Mouse (Mus musculus) heart, postnatal 0 days (tissue): Measurements from ENCODE around the gene Mis18a.

Source experiments
- CTCF ChIP-seq: IDR thresholded peaks from 2 replicates; pipeline ENCODE4 v1.5.1; 2016; ENCODE audit warnings: antibody characterized with exemption, control low read depth, low read depth
- EP300 ChIP-seq: IDR thresholded peaks from 2 replicates; pipeline ENCODE4 v1.6.1; 2016; ENCODE audit warnings: antibody characterized with exemption, low read depth

DNA sequence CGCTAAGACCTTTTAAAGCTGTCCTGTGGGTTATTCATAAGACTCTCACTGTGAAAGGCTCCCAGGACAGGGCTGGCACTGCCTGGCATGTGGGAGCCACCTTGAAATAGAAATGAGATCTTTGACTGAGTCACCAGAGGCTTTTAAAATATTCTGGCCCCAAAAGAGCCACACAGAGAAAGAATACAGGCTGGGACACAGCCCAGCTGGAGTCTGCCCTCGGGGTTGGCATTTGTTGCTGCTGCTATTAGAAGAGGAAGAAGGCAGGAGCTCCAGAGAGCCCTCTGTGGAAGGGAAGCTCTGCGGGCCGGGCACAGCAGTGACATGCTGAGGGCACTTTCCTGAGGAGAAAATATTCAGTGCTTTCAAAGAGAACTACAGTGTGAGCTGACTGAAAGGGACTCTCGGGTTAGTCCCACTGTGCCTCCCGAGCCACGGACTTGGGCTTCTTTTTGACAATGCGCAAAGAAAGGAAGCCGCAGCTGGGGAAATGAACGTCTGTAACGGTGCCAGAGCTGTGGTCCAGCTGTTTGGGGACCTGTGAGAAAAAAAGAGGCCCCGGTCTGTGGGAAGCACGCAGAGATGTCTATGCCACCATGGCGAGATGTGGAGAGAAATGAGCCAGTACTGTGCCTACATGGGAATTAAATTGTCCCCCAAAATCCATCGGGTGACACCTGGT is 34.4 kb downstream of the Mis18a start:
- TF ChIP-seq CTCF, result no peak
- TF ChIP-seq EP300, result no peak
